Mouse (Mus musculus) spleen, adult 12 weeks (tissue): ENCODE results near the gene H2afv.

Experiments
- DNase-seq: peaks from one replicate; pipeline ENCODE4 v3.0.0; 2022; ENCODE audit warnings: low spot score

H2afv gene

DNA sequence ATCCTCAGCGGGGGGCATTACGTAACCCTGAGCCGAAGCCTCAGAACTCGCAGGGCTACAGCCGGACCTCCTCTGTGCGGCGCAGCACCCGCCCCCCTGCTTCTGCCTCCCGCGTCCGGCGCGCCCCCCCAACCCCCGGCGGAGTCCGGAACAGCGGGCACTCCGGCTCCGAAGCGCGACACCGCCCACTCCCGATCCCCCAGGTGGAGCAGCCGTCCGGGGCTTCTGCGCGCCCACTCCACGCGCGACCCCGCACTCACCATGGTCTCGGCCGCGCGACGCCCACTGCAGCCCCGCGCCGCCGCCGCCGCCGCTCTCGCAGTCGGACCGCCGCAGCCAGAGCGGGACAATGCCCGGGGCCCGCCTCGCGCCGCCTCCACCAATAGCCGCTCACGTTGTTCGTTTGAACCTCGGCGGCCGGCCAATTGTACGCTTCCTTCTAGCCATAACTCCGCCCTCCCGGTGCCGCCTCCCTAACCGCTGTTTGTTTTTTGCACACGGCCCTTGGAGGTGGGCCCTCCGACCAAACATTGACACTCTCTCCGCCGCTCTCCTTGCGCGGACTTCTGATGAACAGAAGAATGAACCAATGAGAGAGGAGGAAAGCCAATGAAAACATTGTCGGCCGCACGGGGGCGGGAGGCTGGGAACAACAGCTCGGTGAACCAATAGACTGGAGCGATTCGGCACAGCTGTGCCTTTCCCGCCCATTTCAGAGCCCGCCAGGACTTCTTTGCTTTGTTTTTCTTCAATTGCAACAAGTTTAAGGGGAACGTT, at the start of gene H2afv:
Gene H2afv, minus strand, starts transcription at position 367 of the 777 bp plus-strand sequence.
- peak; percentile 98 for DNase-seq

DNA sequence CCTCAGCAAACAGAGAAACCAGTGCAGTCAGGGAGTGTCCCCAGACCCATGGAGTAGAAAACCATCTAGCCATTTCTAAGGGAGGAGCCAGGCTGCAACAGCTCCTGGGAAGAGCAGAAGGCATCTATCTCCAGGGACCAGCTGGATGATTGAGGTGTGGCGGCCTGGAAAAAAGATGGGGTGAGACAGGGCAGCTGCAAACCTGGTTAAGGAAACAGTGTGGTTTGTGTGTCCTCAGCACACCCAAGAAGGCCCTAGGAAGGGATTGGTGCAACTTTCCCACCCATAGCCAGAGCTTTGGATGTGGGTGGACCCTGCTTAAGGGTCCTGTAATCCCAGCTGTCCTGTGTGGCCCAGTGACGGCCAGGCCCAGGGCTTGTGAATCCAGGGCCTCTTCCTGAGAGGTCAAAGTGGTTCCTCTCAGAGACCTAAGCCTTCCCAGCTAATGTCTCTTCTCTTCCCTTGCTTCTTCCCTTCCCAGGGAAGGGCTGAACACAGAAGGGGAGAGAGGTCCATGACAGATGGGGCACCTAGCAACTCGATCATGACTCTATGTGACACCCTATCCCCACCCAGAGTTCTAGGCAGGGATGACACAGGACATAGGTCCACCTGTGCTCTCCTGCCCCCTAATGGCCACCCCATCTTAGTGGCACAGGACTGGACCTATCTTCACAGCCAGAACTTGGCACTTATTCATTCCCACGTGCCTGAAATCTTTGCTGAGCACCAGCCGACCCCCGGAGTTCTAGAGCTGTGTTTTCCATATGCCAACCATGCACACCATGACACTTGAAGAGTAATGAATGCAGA, 45.7 kb upstream of the H2afv start:
- DNase-seq, result peak; percentile 33

DNA sequence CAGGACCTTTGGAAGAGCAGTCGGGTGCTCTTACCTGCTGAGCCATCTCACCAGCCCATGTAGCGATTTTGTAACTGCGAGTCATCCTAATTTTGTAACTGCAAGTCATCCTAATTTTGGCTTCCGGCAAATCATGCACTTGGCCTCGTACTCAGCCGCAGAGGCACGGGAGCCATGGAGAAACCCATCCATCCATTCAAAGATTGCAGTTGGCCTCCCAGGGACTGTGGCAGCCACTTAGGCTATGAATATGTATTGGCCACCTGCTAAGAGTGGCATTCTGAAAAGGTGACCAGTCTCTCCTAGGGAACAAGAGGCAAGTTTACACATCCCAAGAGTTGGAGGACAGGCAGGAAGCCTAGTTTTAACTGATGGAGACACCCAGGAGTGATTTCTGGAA, 45.0 kb upstream of the H2afv start:
- no peak for DNase-seq

DNA sequence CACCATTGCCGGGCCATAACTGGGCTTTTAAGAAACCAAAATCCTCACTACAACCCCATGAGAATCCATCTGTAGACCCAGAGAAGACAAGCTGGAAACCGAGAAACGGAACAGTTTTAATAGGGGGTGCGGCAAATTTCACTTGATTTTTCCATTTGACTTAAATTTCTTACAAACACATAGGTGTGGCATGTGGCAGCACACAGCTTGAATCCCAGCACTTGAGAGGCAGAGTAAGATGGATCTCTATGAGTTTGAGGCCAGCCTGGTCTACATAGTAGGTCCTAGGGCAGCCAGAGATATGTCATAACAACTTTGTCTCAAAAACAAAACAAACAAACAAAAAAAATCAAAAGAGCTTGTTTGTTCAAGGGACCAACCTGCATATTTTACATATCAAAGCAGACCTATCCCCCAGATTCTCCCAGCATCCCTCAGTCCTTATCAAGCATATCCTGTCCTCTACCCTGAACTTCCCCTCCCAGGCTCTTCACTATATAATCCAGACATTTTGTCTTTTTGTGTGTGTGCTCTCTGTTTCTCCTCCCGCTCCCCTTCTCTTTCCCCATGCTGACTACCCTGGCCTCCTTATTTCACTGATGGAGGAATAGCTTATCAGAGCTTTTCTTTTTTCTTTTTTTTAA, 43.9 kb upstream of the H2afv start:
- DNase-seq, result no peak

DNA sequence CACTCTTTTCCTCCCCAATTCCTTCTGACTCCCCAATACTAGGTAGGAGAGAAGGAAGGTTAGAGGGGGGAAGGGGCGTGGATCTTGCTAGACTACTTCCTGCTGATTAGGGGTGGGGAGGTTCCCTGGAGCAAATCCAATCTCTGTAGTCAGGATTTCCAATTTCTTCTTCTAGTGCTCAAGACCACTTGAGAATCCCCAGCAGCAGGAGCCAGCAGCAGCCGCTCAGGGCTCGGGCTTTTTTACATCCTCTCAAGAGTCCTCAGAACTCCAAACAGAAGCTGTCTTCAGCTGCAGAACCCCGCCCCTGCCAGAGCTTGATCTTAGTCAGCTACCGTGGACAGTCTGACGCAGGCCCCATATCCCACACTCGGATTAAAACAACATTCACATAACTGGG, 43.3 kb upstream of the H2afv start:
- DNase-seq, result no peak

DNA sequence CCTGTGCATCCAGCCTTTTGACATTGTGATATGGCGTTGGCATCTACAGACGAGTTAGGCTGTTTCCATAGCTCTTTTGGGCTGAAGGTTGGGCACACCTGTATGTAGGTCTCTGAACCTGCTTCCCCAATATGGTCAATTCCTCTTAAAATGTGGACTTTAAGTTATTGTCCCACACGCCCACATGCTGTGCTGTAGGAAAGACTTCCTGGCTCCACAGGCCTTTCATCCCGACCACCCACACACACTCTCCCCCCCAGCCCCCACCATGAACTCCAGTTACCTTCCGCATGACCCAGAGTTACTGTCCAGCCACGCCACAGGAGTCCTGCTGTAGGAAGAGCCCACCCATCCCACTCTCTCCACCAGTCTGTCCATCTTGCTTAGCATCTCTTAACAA, 42.7 kb upstream of the H2afv start:
- no peak for DNase-seq

DNA sequence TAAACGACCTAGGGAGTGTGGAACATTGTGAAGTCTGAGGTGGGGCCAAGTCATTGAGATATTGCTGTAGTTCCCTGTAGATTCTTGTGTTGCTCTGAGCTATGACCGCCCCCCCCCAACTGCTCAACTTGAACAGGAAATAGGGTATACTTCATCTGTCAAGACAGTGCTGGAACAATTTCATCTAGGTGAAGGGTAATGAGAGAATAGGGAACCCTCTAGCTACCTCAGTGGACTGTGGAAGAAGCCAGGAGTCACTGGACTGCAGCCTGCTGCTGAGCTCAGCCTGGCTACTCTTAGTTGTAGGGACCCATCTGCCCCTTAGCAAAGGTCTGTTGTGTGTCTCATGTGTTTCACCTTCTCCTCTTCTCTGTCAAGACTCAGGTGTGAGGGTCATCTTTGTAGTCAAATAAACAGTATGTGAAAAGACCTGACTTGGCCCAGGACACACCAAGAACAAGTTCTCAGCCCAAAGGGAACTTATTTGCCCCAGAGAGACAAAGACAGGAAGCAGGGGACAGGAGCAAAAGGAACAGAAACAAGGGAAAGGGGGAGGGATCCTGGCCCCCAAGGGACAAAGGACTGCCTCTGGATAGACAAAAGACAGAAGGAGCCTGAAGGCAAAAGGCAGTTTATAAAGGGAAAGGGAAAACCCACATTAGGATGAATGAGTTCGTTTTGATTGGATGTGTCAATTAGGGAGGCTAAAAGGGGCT, 40.2 kb upstream of the H2afv start:
- no peak for DNase-seq

DNA sequence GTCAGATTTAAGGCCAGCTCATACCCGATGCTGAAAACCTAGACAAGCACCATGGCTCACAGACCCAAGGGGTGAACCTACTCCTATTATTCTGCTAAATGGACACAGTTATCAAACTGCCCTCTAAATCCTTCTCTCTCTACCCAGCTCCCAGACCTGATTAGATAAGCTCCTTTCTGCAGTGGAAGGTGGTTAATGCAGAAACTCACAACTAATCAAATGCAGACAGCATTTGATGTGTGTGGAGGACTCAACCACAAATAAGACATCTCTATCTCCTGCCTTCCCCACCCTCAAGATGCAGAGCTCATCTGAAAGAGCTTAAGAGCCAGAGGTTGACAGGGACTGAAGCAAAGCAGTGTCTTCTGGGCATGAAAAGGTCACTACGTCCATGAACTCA, 38.9 kb upstream of the H2afv start:
- DNase-seq, result no peak

DNA sequence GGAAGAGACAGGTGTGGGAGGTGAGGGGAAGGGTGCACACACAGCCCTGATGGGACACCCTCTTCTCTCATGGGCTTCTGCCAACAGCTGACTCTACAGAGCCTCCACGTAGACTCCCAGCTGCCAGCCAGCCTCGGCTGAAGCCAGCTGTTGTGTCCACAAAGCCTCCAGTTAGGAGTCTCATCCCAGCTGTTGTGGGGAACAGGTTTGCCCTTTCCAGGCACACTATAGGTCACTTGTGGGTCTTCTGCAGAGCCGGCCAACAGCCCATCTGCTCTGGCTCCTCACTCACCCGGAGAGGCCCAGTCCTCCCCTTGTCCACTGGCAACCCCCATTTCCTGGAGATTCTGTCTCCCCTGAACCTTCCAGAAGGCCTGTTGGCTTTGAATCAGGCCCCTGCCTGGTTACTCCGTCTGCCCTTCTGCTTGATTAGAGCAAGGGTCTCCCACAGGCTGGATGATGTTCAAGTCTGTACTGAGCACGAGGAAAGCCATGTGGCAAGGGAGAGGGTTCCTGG, 37.5 kb upstream of the H2afv start:
- DNase-seq, result no peak

DNA sequence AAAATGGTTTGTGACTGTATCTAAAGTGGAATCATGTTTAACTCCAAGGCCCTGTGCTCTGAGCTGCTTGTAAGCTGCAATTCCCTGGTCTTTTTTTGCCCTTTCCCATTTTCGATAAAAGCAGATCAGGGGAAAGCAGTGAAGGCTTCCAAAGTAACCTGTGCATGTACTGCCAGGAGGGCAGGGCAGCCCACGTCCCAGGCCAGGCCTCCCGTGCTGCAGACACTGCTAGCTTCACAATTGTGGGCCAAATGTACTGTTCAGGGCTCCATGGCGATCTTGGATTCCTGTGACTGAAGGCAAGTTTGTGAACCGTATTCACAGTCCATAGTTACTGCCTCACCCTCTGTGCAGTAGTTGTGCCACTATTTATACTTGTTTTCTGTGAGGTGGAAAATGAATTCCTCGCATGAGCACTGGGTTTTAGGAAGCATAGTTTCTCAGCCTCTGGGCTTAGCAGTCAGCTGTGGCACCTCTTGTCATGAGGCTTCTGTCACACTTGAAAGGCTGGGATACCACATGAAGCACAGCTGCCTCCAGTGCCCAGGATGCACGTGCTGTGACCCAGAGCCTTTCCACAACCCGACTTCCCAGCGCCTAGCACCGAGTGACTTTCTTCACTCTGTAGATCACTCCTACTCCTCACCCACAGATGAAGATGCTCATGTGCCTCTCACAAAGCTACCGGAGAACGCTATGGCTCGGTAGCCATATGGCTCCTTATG, 36.6 kb upstream of the H2afv start:
- DNase-seq, result no peak

DNA sequence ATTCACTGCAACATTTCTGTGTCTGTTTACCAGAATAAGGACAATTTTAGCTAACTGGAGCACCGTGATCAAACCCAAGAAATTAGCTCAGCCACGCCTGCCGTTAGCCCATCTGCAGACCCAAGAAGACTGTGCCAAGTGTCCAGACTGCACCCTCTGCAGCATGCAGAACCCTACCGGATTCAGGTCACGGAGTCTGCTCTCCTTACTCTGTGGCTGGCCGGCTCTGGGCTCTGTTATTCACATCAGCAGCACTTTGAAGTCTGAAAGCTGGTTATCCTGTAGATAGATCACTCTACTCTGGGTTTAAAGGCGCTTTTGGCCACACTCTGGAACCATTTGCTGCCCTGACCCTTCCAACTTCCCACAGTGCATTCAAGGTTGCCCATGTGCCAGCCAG, 35.9 kb upstream of the H2afv start:
- no peak for DNase-seq

DNA sequence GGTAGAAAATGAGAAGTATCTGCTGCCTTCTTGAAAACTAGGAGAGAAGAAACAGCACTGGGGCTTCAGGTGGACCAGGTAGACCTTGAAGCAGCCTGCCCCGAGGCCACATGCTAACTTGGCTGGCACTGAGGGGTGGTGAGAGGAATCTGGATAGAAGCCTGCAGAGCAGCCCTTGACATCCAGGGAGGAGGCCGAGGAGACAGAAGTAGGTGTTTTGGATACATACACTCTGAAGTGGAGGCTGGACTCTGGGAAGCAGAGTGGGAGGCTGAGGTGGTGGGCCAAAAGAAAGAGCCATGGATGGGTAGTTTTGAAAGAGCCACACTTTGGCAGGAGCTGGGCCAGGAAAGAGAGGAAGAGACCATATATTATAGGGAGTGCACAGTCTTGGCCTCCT, 35.0 kb upstream of the H2afv start:
- no peak for DNase-seq

DNA sequence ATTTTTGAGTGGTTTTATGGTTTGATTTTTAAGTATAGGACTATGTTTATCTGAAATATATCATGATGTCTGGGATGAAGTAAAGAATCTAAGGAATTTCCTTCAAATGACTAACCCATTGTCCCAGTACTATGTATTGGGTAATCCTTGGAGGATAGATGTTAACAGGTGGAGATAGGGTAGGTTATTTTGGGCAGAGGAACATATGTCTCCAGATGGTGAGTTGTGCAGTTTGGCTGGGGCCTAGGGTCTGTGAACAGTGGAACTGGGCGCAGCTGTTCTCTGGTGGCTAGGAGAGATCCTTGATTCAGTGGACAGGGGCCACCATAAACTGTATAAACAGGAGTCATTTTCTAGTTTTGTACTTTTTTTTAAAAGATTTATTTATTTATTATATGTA, 33.1 kb upstream of the H2afv start:
- no peak for DNase-seq

DNA sequence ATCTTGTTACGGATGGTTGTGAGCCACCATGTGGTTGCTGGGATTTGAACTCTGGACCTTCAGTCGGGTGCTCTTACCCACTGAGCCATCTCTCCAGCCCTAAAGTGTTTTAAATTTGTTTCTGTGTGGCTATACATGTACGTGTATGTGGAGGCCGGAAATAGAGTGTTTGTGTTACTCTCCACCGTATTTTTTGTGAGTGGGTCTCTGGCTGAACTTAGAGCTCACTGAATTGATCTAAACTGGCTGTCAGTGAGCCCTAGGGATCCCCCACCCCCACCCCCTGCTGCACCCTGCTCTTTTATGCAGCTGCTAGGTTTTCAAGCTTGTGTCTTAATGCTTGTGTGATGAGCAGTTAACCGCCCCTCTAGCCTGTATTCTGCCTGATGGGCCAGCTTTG, 32.6 kb upstream of the H2afv start:
- DNase-seq, result no peak

DNA sequence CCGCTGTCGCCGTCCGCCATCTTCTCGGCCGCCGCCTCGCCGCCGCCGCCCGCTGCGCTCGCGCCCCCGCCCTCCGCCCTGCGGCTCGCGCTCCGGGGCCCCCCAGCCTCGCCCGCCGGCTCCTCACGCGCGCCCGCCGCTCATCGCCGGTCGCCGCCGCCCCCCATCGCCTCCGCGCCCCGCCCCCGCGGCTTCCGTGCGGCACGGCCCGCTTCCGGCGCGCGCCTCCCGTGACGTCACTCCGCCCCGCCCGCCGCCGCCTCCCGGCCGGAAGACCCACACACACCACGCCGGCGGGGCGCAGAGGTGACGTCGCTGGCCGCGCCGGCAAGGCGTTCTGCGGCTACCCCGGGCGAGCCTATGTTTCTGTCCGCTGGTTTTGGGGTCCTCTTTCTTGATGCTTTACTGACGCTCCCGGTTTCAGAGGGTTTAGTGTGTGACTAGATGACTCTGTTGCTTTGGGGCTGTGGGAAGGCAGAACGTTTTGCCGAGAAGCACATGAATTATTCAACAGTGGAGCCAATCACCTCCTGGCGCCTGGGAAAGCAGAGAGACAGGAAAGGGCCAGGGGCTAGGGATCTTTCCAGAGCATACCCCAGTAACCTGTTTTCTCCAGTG, 31.7 kb upstream of the H2afv start, which contains the start of gene Purb:
Gene Purb, minus strand, starts transcription at position 51 of the 618 bp plus-strand sequence.
- peak; percentile 86 for DNase-seq

DNA sequence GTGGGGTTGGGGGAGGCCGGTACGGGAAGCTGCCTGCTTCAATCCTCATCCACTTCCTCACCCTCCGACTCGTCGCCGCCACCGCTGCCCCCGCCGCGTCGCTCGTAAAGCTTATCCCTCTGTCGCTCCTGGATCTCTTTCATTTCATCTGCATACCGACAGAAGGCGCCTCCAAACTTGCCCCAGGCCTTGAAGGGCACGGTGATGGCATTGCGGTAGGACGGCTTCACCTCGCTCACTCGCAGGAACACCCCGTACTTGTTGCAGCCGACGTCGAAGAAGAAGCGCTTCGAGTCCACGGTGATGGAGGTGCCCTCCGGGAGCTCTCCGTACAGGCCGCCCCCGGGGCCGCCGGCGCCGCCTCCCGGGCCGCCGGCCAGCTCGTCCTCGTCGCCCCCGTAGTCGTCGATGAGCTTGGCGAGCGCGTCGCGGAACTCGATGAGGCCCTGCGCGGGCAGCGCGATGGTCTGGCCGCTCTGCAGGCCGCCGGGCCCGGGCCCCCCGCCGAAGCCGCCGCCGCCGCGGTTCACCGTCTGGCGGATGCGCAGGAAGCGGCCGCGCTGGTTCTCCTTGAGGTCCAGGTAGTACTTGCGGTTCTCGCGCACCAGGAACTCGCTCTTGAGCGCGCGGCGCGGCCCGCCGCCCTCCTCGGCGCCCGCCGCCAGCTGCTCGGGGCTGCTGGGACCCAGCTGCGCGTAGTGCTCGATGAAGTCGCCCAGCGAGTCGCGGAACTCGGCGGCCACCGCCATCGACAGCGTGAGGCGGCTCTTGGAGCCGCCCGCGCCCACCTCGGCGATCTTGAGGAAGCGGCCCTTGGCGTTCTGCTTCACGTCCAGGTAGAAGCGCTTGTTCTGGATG, 30.9 kb upstream of the H2afv start:
- peak; percentile 55 for DNase-seq

DNA sequence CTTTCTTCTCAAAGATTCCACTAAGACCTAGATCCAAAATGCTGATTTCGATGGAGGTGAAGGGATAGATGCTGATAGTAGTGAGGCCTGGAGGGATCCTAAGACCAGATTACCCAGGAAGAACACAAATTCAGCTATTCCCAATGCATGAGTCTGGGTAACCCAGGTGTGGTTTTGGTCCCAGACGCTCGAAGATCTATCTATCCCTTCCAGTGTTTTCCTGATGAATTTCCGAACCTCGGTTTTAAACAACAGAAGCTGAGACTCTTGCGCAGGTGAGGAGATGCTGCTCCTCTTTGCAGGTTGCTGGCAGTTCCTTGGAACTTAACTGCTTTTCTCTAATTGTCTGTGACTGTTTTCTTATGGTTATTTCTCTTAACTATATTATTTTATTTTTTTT, 30.1 kb upstream of the H2afv start:
- no peak for DNase-seq

DNA sequence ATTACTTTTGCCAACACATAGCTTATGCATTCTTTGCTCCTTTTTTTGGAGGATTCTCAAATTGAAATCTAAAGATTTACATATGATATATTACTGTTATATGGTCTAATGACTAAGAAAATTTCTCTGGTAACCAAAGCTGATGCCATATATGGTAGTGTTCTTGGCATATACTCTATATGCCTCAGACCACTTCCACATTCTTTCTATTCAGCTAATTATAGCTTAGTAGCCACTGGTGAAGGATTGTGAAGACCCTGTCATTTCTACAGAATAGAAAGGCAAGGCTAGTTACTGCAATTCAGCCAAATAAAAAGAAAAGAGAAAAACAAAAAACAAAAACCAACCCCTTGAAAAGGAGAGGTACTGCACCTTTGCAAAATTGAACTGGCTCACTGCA, 27.8 kb upstream of the H2afv start:
- DNase-seq, result no peak

DNA sequence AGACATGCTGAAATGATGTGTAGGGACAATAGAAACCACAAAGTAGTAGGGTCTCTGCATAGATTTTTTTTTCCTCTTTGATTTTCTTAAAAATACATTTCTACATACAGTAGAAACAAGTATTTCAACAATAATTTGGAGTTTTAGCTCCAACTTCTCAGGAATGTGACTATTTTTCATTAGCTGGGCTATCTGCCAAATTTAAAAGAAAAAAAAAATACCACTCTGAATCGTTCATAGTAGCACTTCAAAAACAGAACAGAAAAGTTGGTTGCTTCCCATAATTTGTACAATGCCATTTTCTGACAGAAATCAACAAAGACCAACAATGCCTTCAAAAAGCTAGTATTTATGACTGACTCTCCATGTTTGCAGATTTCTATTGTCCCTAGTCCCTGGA, 27.2 kb upstream of the H2afv start:
- DNase-seq, result no peak

DNA sequence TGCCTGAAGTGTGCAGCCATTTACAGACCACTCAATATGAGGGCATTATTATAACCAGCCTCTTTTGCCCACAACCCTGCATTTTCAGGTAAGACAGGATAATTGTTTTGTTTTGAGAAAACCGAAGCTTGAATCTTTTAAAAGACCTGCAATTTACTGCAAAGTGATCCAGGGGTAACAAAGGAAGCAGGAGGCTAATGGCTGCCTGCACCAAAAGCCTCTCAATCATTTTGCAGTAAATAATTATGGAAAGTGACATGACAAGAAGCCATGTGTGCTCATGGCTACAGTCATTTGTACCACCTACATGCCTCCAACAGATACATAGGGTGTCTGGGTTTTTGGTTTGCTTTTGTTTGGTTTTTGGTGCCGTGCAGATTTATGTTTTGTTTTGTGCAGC, 26.8 kb upstream of the H2afv start:
- no peak for DNase-seq
